Mouse (Mus musculus): ENCODE data around the gene Aldh4a1. TPM values are rescaled to one million over a fixed set of nuclear protein-coding genes. Genes with fewer than 3 reads are reported as not detected.

Gene Aldh4a1
- polyA plus RNA-seq, 1 experiment = 22.5 TPM

GRCm38 (mm10) chr4:139593383-139593782 is 29.3 kb upstream of the Aldh4a1 start:
- TF ChIP-seq CTCF (IDR thresholded peaks at IDR 0.05; ENCODE audit: borderline replicate concordance, insufficient read depth, low read depth, low read length) = no peak
- TF ChIP-seq POLR2A (IDR thresholded peaks at IDR 0.05; ENCODE audit: borderline replicate concordance, insufficient read depth, low read length) = no peak
- Histone ChIP-seq H3K4me3 (replicated peaks; ENCODE audit: insufficient read depth, low read depth, low read length) (no peak overlapping the region), H3K27me3 (ENCODE audit: control insufficient read depth, insufficient read depth, low read length) (no peaks in the 10 kb centered on the region), H3K4me1 (ENCODE audit: control insufficient read depth, insufficient read depth, low read length) (peaks cover 90% of the 10 kb centered on the region), H3K27ac (ENCODE audit: insufficient read depth, low read length) (0 out of 2 replicates have a peak overlapping the region, but pooled peaks have one; percentile 13)
- no peak for DNase-seq
- WGBS = 59% methylated on average over 6 of the region's 6 CpGs

GRCm38 (mm10) chr4:139594062-139594461 is 28.6 kb upstream of the Aldh4a1 start:
- no peak overlapping the region for H3K27ac ChIP-seq (ENCODE audit: insufficient read depth, low read length)
- peak; percentile 30; the same call in 1 of the 2 replicates for TF ChIP-seq CTCF (IDR thresholded peaks at IDR 0.05; ENCODE audit: borderline replicate concordance, insufficient read depth, low read depth, low read length)
- no peak for TF ChIP-seq POLR2A (IDR thresholded peaks at IDR 0.05; ENCODE audit: borderline replicate concordance, insufficient read depth, low read length)
- WGBS = 32% methylated on average over 3 of the region's 3 CpGs
- no peaks in the 10 kb centered on the region for H3K27me3 ChIP-seq (ENCODE audit: control insufficient read depth, insufficient read depth, low read length)
- peaks cover 94% of the 10 kb centered on the region for H3K4me1 ChIP-seq (ENCODE audit: control insufficient read depth, insufficient read depth, low read length)
- no peak overlapping the region for H3K4me3 ChIP-seq (replicated peaks; ENCODE audit: insufficient read depth, low read depth, low read length)
- no peak for DNase-seq

- H3K27ac ChIP-seq (ENCODE audit: insufficient read depth, low read length) = peak overlapping the region; percentile 17; the same call in 1 of the 2 replicates
- no peaks in the 10 kb centered on the region for H3K27me3 ChIP-seq (ENCODE audit: control insufficient read depth, insufficient read depth, low read length)
- WGBS = 32% methylated on average over 9 of the region's 9 CpGs
- H3K4me1 ChIP-seq (ENCODE audit: control insufficient read depth, insufficient read depth, low read length) = peaks cover 82% of the 10 kb centered on the region
- no peak overlapping the region for H3K4me3 ChIP-seq (replicated peaks; ENCODE audit: insufficient read depth, low read depth, low read length)
- DNase-seq = peak in 1 of 2 experiments; percentile 42
- no peak for TF ChIP-seq POLR2A (IDR thresholded peaks at IDR 0.05; ENCODE audit: borderline replicate concordance, insufficient read depth, low read length)
- TF ChIP-seq CTCF (IDR thresholded peaks at IDR 0.05; ENCODE audit: borderline replicate concordance, insufficient read depth, low read depth, low read length) = no peak
Observed at GRCm38 (mm10) chr4:139596715-139597114, 26.0 kb upstream of the Aldh4a1 start.

GRCm38 (mm10) chr4:139597286-139598284 is 25.1 kb upstream of the Aldh4a1 start:
- DNase-seq = no peak
- TF ChIP-seq POLR2A (IDR thresholded peaks at IDR 0.05; ENCODE audit: borderline replicate concordance, insufficient read depth, low read length) (no peak), CTCF (IDR thresholded peaks at IDR 0.05; ENCODE audit: borderline replicate concordance, insufficient read depth, low read depth, low read length) (no peak)
- peaks cover 82% of the 10 kb centered on the region for H3K4me1 ChIP-seq (ENCODE audit: control insufficient read depth, insufficient read depth, low read length)
- H3K4me3 ChIP-seq (replicated peaks; ENCODE audit: insufficient read depth, low read depth, low read length) = no peak overlapping the region
- no peaks in the 10 kb centered on the region for H3K27me3 ChIP-seq (ENCODE audit: control insufficient read depth, insufficient read depth, low read length)
- WGBS = 59% methylated on average over 20 of the region's 20 CpGs
- peak overlapping the region; percentile 17; the same call in 1 of the 2 replicates for H3K27ac ChIP-seq (ENCODE audit: insufficient read depth, low read length)

GRCm38 (mm10) chr4:139598356-139598755 is 24.3 kb upstream of the Aldh4a1 start:
- Histone ChIP-seq H3K4me3 (replicated peaks; ENCODE audit: insufficient read depth, low read depth, low read length) (no peak overlapping the region), H3K27ac (ENCODE audit: insufficient read depth, low read length) (no peak overlapping the region), H3K27me3 (ENCODE audit: control insufficient read depth, insufficient read depth, low read length) (no peaks in the 10 kb centered on the region), H3K4me1 (ENCODE audit: control insufficient read depth, insufficient read depth, low read length) (peaks cover 80% of the 10 kb centered on the region)
- WGBS = 40% methylated on average over 13 of the region's 13 CpGs
- DNase-seq = no peak
- no peak for TF ChIP-seq POLR2A (IDR thresholded peaks at IDR 0.05; ENCODE audit: borderline replicate concordance, insufficient read depth, low read length)

- peak in 1 of 2 experiments; percentile 56 for DNase-seq
- peak overlapping the region; percentile 28; the same call in 1 of the 2 replicates for H3K27ac ChIP-seq (ENCODE audit: insufficient read depth, low read length)
- no peak overlapping the region for H3K4me3 ChIP-seq (replicated peaks; ENCODE audit: insufficient read depth, low read depth, low read length)
- no peaks in the 10 kb centered on the region for H3K27me3 ChIP-seq (ENCODE audit: control insufficient read depth, insufficient read depth, low read length)
- peaks cover 75% of the 10 kb centered on the region for H3K4me1 ChIP-seq (ENCODE audit: control insufficient read depth, insufficient read depth, low read length)
- WGBS = 13% methylated on average over 12 of the region's 12 CpGs
- TF ChIP-seq CTCF (IDR thresholded peaks at IDR 0.05; ENCODE audit: borderline replicate concordance, insufficient read depth, low read depth, low read length) (no peak), POLR2A (IDR thresholded peaks at IDR 0.05; ENCODE audit: borderline replicate concordance, insufficient read depth, low read length) (no peak)
Observed at GRCm38 (mm10) chr4:139598950-139599518, 23.6 kb upstream of the Aldh4a1 start.

GRCm38 (mm10) chr4:139601519-139602356 is 20.9 kb upstream of the Aldh4a1 start:
- H3K4me3 ChIP-seq (replicated peaks; ENCODE audit: insufficient read depth, low read depth, low read length) = no peak overlapping the region
- TF ChIP-seq POLR2A (IDR thresholded peaks at IDR 0.05; ENCODE audit: borderline replicate concordance, insufficient read depth, low read length) = no peak
- no peak for TF ChIP-seq CTCF (IDR thresholded peaks at IDR 0.05; ENCODE audit: borderline replicate concordance, insufficient read depth, low read depth, low read length)
- no peak for DNase-seq
- no peaks in the 10 kb centered on the region for H3K27me3 ChIP-seq (ENCODE audit: control insufficient read depth, insufficient read depth, low read length)
- WGBS = 61% methylated on average over 7 of the region's 7 CpGs
- no peak overlapping the region for H3K27ac ChIP-seq (ENCODE audit: insufficient read depth, low read length)
- peaks cover 48% of the 10 kb centered on the region for H3K4me1 ChIP-seq (ENCODE audit: control insufficient read depth, insufficient read depth, low read length)
